Comparison of ENCODE assay signal across 8 mouse cellular contexts in the genomic region with DNA sequence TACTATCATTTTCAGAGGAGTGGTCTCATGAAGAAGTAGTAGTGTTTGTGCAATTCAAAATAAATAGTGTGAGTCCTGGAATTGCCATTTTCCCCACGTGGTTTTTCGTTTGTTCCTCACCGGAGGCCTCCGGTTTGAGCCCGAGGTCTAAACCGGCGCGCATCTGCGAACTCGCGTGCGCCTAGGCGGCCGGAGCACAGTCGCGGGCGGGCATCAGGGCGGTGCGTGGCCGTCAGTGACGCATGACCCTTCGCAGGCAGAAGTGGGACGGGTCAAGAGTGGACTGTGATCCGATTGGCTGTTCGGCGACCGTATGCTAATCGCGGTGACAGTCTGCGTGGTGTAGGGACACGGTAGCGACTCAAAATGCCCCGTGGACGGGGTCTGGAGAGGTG. TPM values are rescaled to one million over a fixed set of nuclear protein-coding genes. Genes with fewer than 3 reads are reported as not detected.
DNase-seq lines count a peak whose midpoint lies in the region; ATAC-seq and TF ChIP-seq lines count a peak whose summit lies in the region.
"Not testable (repeated sequence)": the region's sequence is repeated elsewhere in the genome, so short reads cannot be mapped to it uniquely, and the experiment has no call there.

No protein-coding gene starts in this region.

- H3K4me1 ChIP-seq in hindbrain, embryonic 11.5 days (replicated peaks; ENCODE audit: control insufficient read depth, insufficient read depth, low read length); lung, embryonic 16.5 days (replicated peaks; ENCODE audit: control insufficient read depth, insufficient read depth, low read length); thymus, adult 2 months (replicated peaks; ENCODE audit: control insufficient read depth, insufficient read depth, low read length): not testable (repeated sequence)

- not testable (repeated sequence) for H3K27ac ChIP-seq in hindbrain, embryonic 11.5 days (ENCODE audit: low read depth, low read length); thymus, adult 2 months (ENCODE audit: control insufficient read depth, insufficient read depth, low read length)
- H3K27ac ChIP-seq in lung, embryonic 16.5 days (ENCODE audit: low read length), result peak overlapping the region; percentile 12; the same call in 1 of the 2 replicates

- not testable (repeated sequence) for TF ChIP-seq POLR2A in thymus, adult 2 months (IDR thresholded peaks at IDR 0.05; ENCODE audit: control insufficient read depth, extremely low read depth, insufficient read depth, low read length, poor library complexity)

- not testable (repeated sequence) for H3K9me3 ChIP-seq in hindbrain, embryonic 11.5 days (ENCODE audit: control insufficient read depth, low read length); lung, embryonic 16.5 days (ENCODE audit: control insufficient read depth, low read length)

- peak overlapping the region; percentile 19; the same call in 1 of the 2 replicates for H3K9ac ChIP-seq in hindbrain, embryonic 11.5 days (ENCODE audit: low read depth, low read length)
- peak overlapping the region; percentile 57 for H3K9ac ChIP-seq in lung, embryonic 16.5 days (ENCODE audit: low read length)

- not testable (repeated sequence) for H3K36me3 ChIP-seq in hindbrain, embryonic 11.5 days (ENCODE audit: control insufficient read depth, insufficient read depth, low read length); lung, embryonic 16.5 days (ENCODE audit: control insufficient read depth, insufficient read depth, low read length); thymus, adult 2 months (ENCODE audit: control insufficient read depth, insufficient read depth, low read length)

- not testable (repeated sequence) for H3K27me3 ChIP-seq in hindbrain, embryonic 11.5 days (ENCODE audit: control insufficient read depth, insufficient read depth, low read length); lung, embryonic 16.5 days (ENCODE audit: control insufficient read depth, insufficient read depth, low read depth, low read length); thymus, adult 2 months (ENCODE audit: control insufficient read depth, insufficient read depth, low read length)

- H3K4me3 ChIP-seq in hindbrain, embryonic 11.5 days (ENCODE audit: low read depth, low read length), result peak overlapping the region; percentile 23; the same call in 1 of the 2 replicates
- peak overlapping the region; percentile 49 for H3K4me3 ChIP-seq in lung, embryonic 16.5 days (ENCODE audit: low read length)
- peak overlapping the region; percentile 50 for H3K4me3 ChIP-seq in thymus, adult 2 months (ENCODE audit: control insufficient read depth, insufficient read depth, low read length)

- DNase-seq in Muller cell, postnatal 12 days (ENCODE audit: inconsistent ontology term), result peak; percentile 72
- DNase-seq in cerebellum, postnatal 10 days, result peak; percentile 92 to 96
- peak; percentile 90 for DNase-seq in frontal cortex, postnatal 10 days (ENCODE audit: low spot score in 2 of 2)
- DNase-seq in hindbrain, embryonic 11.5 days (ENCODE audit: low spot score), result peak; percentile 69
- peak; percentile 86 to 89 for DNase-seq in layer of hippocampus, postnatal 10 days (ENCODE audit: low spot score in 2 of 2)
- DNase-seq in ovary, adult 18-20 months (ENCODE audit: low spot score), result peak; percentile 94
- peak; percentile 80 for DNase-seq in thymus, adult 2 months

- ATAC-seq in hindbrain, embryonic 11.5 days (ENCODE audit: low FRiP score), result peak; percentile 97
- ATAC-seq in lung, embryonic 16.5 days (ENCODE audit: low read depth), result peak; percentile 95

- WGBS in hindbrain, embryonic 11.5 days, result under 1% methylated on average over 32 of the region's 34 CpGs
- under 1% methylated on average over 31 of the region's 34 CpGs for WGBS in lung, embryonic 16.5 days
- under 1% methylated on average over 33 of the region's 34 CpGs for WGBS in thymus, adult 2 months

- TF ChIP-seq CTCF in thymus, adult 2 months (IDR thresholded peaks at IDR 0.05; ENCODE audit: borderline replicate concordance, control insufficient read depth, extremely low read depth, insufficient read depth, low read length, poor library complexity), result not testable (repeated sequence)

- peak overlapping the region; percentile 41 for H3K4me2 ChIP-seq in hindbrain, embryonic 11.5 days (replicated peaks; ENCODE audit: low read depth, low read length)
- peak overlapping the region; percentile 72 for H3K4me2 ChIP-seq in lung, embryonic 16.5 days (ENCODE audit: low read depth, low read length)

RNA-seq across cellular contexts. Expression of a gene that starts 43.2 kb away (rescaled TPM):
- polyA plus RNA-seq in hindbrain, embryonic 11.5 days (2014; fragmentation: Nextera tagmentation; extraction: Ambion mirVana), result 0.35 TPM in 1 of 2 replicates, not detected in the other
- total RNA-seq in layer of hippocampus, postnatal 10 days (2021), result under 1 TPM; 0.22 to 0.48 TPM
- 0.52 and 0.62 TPM in 2 replicates for polyA plus RNA-seq in lung, embryonic 16.5 days (2015; fragmentation: Nextera tagmentation; extraction: Ambion mirVana)
- polyA plus RNA-seq in thymus, adult 2 months (2012; rRNA removed), result 0.55 and 0.99 TPM in 2 replicates

RNA-seq across cellular contexts. Expression of a gene that starts 43.3 kb away (rescaled TPM):
- 12.2 and 13.1 TPM in 2 replicates for polyA plus RNA-seq in hindbrain, embryonic 11.5 days (2014; fragmentation: Nextera tagmentation; extraction: Ambion mirVana)
- total RNA-seq in layer of hippocampus, postnatal 10 days (2021), result 1 to 10 TPM; 4.1 to 4.7 TPM
- 8.4 and 9.4 TPM in 2 replicates for polyA plus RNA-seq in lung, embryonic 16.5 days (2015; fragmentation: Nextera tagmentation; extraction: Ambion mirVana)
- 2.5 and 3.1 TPM in 2 replicates for polyA plus RNA-seq in thymus, adult 2 months (2012; rRNA removed)
